Mouse (Mus musculus) spleen, postnatal 10 days (tissue): ENCODE measurements around the gene Adcy1.

Experiments used
- DNase-seq, 2 experiments: peaks; one replicate each; pipeline ENCODE4 v3.0.0; 2021 to 2022; ENCODE audit warnings: low spot score in 2 of 2

Gene Adcy1

GRCm38 (mm10) chr11:7069762-7070161, 6.5 kb downstream of the Adcy1 start:
- no peak for DNase-seq

GRCm38 (mm10) chr11:7071617-7072016, 8.3 kb downstream of the Adcy1 start:
- DNase-seq: no peak

- DNase-seq: no peak
Measured at GRCm38 (mm10) chr11:7073556-7073955, 10.3 kb downstream of the Adcy1 start.

GRCm38 (mm10) chr11:7076510-7076909, 13.2 kb downstream of the Adcy1 start:
- no peak for DNase-seq

- no peak for DNase-seq
Measured at GRCm38 (mm10) chr11:7081893-7082292, 18.6 kb downstream of the Adcy1 start.

- no peak for DNase-seq
Measured at GRCm38 (mm10) chr11:7083911-7084310, 20.6 kb downstream of the Adcy1 start.

- DNase-seq: no peak
Measured at GRCm38 (mm10) chr11:7085184-7085583, 21.9 kb downstream of the Adcy1 start.

GRCm38 (mm10) chr11:7091120-7091519, 27.8 kb downstream of the Adcy1 start:
- no peak for DNase-seq

GRCm38 (mm10) chr11:7094844-7095243, 31.6 kb downstream of the Adcy1 start:
- no peak for DNase-seq

GRCm38 (mm10) chr11:7101674-7102073, 38.4 kb downstream of the Adcy1 start:
- DNase-seq: no peak

- DNase-seq: no peak
Measured at GRCm38 (mm10) chr11:7102256-7103194, 39.2 kb downstream of the Adcy1 start.

- no peak for DNase-seq
Measured at GRCm38 (mm10) chr11:7105337-7105736, 42.0 kb downstream of the Adcy1 start.

GRCm38 (mm10) chr11:7109131-7109530, 45.8 kb downstream of the Adcy1 start:
- DNase-seq: no peak

GRCm38 (mm10) chr11:7113046-7113445, 49.8 kb downstream of the Adcy1 start:
- DNase-seq: no peak

GRCm38 (mm10) chr11:7113687-7114086, 50.4 kb downstream of the Adcy1 start:
- no peak for DNase-seq

- no peak for DNase-seq
Measured at GRCm38 (mm10) chr11:7114312-7114711, 51.0 kb downstream of the Adcy1 start.

GRCm38 (mm10) chr11:7116647-7117046, 53.4 kb downstream of the Adcy1 start:
- DNase-seq: no peak

- no peak for DNase-seq
Measured at GRCm38 (mm10) chr11:7129319-7130051, 66.2 kb downstream of the Adcy1 start.

- DNase-seq: no peak
Measured at GRCm38 (mm10) chr11:7132736-7133387, 69.6 kb downstream of the Adcy1 start.

- no peak for DNase-seq
Measured at GRCm38 (mm10) chr11:7133736-7134135, 70.4 kb downstream of the Adcy1 start.

- no peak for DNase-seq
Measured at GRCm38 (mm10) chr11:7134319-7134718, 71.0 kb downstream of the Adcy1 start.

- no peak for DNase-seq
Measured at GRCm38 (mm10) chr11:7135301-7135700, 72.0 kb downstream of the Adcy1 start.
